Mouse (Mus musculus) stomach, embryonic 16.5 days (tissue): Measurements from ENCODE around the gene Cpn1. TPM values are rescaled to one million over a fixed set of nuclear protein-coding genes. Genes with fewer than 3 reads are reported as not detected.

Source experiments
- ATAC-seq: fragments of 200-750 bp; cut with Nextera tagmentation; 2 replicates; pipeline ENCODE4 v1.8.0; 2017; ENCODE audit warnings: moderate number of reproducible peaks, moderate TSS enrichment; ENCODE audit not compliant: insufficient read depth, low FRiP score
- H3K27ac ChIP-seq: fragments of 300-500 bp; sonication (generic); 2 replicates; pipeline ENCODE4 v1.5.1; 2014; ENCODE audit warnings: low read length
- H3K27me3 ChIP-seq: fragments of 300-500 bp; sonication (generic); 2 replicates; pipeline ENCODE4 v1.6.1; 2014; ENCODE audit warnings: low read length, control low read depth, mixed read lengths; ENCODE audit not compliant: control insufficient read depth, insufficient read depth
- H3K36me3 ChIP-seq: fragments of 300-500 bp; sonication (generic); 2 replicates; pipeline ENCODE4 v1.6.1; 2014; ENCODE audit warnings: low read length; ENCODE audit not compliant: control insufficient read depth, insufficient read depth
- H3K4me1 ChIP-seq: fragments of 300-500 bp; sonication (generic); 2 replicates; pipeline ENCODE4 v1.6.1; 2014; ENCODE audit warnings: low read length, control low read depth, mixed read lengths; ENCODE audit not compliant: control insufficient read depth, insufficient read depth
- H3K4me2 ChIP-seq: fragments of 300-500 bp; sonication (generic); 2 replicates; pipeline ENCODE4 v1.6.1; 2014; ENCODE audit warnings: low read depth, low read length, mixed read lengths
- H3K4me3 ChIP-seq: fragments of 300-500 bp; sonication (generic); replicated peaks from 2 replicates; pipeline ENCODE4 v1.5.1; 2014; ENCODE audit warnings: mild to moderate bottlenecking, low read length
- H3K9ac ChIP-seq: fragments of 300-500 bp; sonication (generic); 2 replicates; pipeline ENCODE4 v1.6.1; 2014; ENCODE audit warnings: low read length
- H3K9me3 ChIP-seq: fragments of 300-500 bp; sonication (generic); replicated peaks from 2 replicates; pipeline ENCODE4 v1.6.1; 2016; ENCODE audit warnings: low read length, control low read depth; ENCODE audit not compliant: control insufficient read depth
- WGBS: fragments of 180-500 bp; shearing (Covaris S2); extraction: QIAGEN DNeasy Blood & Tissue Kit; methylation state at CpG from one replicate; pipeline ENCODE4 v1.1.7; 2014; 5-methylcytosine and 5-hydroxymethylcytosine counted together
- polyA plus RNA-seq: library from polyadenylated mRNA; unstranded; fragments of >200 nt; fragmentation: Nextera tagmentation; extraction: Ambion mirVana; gene quantifications from 2 replicates; pipeline ENCODE4 v1.2.1, GENCODE M21; 2015

Gene Cpn1
- polyA plus RNA-seq, 1 experiment from 2014 or later = 56.6 TPM

DNA sequence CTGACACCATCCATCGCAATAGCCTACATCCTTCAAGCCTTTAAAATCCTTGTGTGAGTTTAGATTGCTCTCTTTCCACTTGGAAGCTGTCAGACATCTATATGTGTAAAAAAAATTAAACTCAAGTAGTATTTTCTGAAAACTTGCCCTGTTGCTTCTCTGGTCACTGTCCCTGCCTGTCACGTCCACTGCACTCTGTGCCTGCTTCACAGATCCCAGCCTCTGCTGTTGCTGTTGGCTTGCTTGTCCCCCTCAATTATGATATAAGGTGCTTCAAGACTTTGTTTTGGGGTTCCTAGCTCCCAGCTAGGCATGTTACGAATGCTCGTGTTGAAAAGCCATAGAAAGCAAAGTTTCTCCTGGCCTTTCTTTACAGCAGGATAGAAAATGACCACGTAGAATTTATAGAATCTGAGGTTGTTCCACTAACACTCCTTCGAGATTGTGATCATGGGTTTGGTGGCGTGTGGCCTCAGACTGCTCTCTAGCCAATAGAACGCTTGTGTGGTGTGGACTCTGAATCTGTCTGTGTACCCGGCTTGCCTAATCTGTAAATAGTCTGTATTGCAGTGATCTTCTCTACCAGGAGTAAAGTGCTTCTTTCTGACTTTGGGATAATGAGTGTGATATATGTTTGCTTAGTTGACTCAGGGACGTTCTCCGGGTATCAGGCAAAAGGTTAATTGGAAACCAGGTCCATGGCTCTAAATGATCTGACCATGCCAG lies 12.6 kb upstream of the Cpn1 start:
- 71% methylated on average over 11 of the region's 11 CpGs for WGBS
- no peak for ATAC-seq
- Histone ChIP-seq H3K4me2 (no peak overlapping the region), H3K27ac (no peak overlapping the region), H3K27me3 (no peaks in the 10 kb centered on the region), H3K9ac (no peak overlapping the region), H3K36me3 (no peaks in the 10 kb centered on the region), H3K4me3 (no peak overlapping the region), H3K4me1 (no peaks in the 10 kb centered on the region), H3K9me3 (no peaks in the 10 kb centered on the region)

DNA sequence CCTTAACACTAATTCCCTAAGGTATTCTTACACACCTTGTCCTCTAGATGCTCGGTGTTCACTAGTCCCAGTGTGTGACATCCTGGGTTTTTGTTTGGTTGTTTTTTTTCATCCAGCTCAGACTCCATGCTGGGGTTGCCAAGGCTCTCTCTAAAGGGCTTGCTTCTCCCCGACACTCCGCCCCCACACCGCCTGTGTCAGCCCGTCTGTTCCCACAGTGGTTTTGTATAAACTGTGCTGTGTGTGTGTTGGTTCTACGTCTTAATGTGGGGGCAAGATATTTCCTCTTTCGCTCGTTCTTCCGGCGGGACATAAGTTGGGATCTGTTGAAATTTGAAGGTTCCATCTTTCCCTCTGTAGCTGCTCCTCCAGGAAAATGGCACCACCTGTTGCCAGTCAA lies 11.7 kb upstream of the Cpn1 start:
- no peaks in the 10 kb centered on the region for H3K27me3 ChIP-seq
- no peak overlapping the region for H3K4me3 ChIP-seq
- H3K36me3 ChIP-seq = no peaks in the 10 kb centered on the region
- no peak overlapping the region for H3K9ac ChIP-seq
- no peaks in the 10 kb centered on the region for H3K4me1 ChIP-seq
- no peak for ATAC-seq
- no peak overlapping the region for H3K4me2 ChIP-seq
- no peaks in the 10 kb centered on the region for H3K9me3 ChIP-seq
- 75% methylated on average over 10 of the region's 10 CpGs for WGBS
- H3K27ac ChIP-seq = no peak overlapping the region

DNA sequence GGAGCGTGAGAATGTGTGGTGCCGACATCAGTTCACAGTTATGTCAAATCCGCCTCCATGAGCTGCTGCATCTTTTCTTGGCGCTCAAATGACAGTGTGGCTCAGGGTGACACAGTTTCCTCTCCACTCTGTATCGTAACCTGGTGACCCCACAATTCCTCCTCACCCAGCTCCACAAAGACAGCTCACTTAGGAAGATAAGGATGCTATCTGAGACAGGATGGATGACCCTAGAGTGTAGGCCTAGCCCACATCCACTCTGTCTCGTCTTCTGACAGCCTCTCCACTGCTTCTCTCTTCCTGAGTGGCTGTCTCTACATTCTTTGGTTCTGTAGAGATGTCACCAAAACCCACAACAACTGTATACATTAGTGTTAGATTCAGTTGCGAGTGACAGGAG lies 9.1 kb upstream of the Cpn1 start:
- no peak overlapping the region for H3K27ac ChIP-seq
- no peak for ATAC-seq
- no peak overlapping the region for H3K9ac ChIP-seq
- no peaks in the 10 kb centered on the region for H3K9me3 ChIP-seq
- WGBS = 61% methylated on average over 7 of the region's 7 CpGs
- H3K4me2 ChIP-seq = no peak overlapping the region
- no peaks in the 10 kb centered on the region for H3K27me3 ChIP-seq
- H3K4me3 ChIP-seq = no peak overlapping the region
- no peaks in the 10 kb centered on the region for H3K36me3 ChIP-seq
- H3K4me1 ChIP-seq = no peaks in the 10 kb centered on the region

DNA sequence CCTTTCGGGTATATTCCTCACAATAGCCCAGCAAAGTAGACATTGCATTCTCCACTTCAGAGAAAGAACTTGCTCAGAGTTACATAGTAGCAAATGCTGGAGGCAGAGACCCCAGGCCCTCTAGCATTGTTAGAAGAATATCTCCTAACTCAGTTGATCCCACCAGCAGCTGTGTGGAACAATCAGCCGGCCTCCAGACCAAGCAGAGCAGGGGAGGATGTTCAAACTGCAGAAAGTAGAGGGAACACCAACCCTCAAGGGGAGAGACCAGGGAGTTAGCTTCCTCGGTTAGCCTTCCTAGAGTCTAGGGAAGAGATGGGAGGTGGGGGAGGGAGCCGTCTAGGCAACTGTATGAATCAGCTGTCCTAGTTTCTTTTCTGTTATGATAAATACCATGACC lies 6.1 kb upstream of the Cpn1 start:
- no peak overlapping the region for H3K4me2 ChIP-seq
- H3K4me1 ChIP-seq = no peaks in the 10 kb centered on the region
- WGBS = 60% methylated on average over 4 of the region's 4 CpGs
- H3K36me3 ChIP-seq = no peaks in the 10 kb centered on the region
- no peak overlapping the region for H3K4me3 ChIP-seq
- ATAC-seq = no peak
- H3K9ac ChIP-seq = no peak overlapping the region
- H3K27me3 ChIP-seq = no peaks in the 10 kb centered on the region
- H3K27ac ChIP-seq = no peak overlapping the region
- H3K9me3 ChIP-seq = no peaks in the 10 kb centered on the region

DNA sequence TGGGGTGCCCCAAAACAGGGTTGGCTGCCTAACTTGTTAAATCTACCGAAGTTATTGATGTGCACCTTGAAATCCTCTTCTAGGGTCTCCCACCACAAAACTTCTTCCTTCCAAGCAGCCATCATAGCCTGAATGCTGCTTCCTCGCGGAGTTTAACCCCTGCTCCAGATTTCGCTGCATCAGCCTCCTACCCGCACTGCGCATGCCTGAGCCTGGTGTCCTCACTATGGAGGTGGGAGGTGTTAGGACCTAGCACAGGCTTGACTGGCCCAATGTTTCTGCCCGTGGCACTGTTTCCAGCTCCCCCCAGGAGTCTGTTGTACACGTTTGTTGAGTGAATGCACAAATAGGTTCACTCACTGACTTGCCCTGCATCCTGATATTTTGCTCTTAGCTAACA lies 4.0 kb upstream of the Cpn1 start:
- 79% methylated on average over 8 of the region's 8 CpGs for WGBS
- H3K4me3 ChIP-seq = no peak overlapping the region
- H3K27ac ChIP-seq = no peak overlapping the region
- no peak for ATAC-seq
- no peaks in the 10 kb centered on the region for H3K27me3 ChIP-seq
- H3K9ac ChIP-seq = no peak overlapping the region
- H3K4me1 ChIP-seq = 0 out of 2 replicates have a peak, but pooled peaks cover 2% of the 10 kb centered on the region
- no peaks in the 10 kb centered on the region for H3K36me3 ChIP-seq
- H3K4me2 ChIP-seq = no peak overlapping the region
- no peaks in the 10 kb centered on the region for H3K9me3 ChIP-seq

DNA sequence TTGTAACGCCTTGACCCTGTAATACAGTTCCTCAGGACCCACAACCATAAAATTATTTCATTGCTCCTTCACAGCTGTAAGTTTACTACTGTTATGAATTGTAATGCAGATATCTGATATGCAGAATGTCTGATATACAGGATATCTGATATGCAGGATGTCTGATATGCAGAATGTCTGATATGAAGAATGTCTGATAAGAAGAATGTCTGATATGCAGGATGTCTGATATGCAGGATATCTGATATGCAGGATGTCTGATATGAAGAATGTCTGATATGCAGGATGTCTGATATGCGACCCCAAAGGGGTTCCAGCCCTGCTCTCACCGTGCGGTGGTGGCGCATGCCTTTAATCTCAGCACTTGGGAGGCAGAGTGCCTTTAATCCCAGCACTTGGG lies 4.4 kb downstream of the Cpn1 start:
- Histone ChIP-seq H3K4me3 (no peak overlapping the region), H3K4me1 (0 out of 2 replicates have a peak, but pooled peaks cover 2% of the 10 kb centered on the region), H3K36me3 (no peaks in the 10 kb centered on the region), H3K4me2 (no peak overlapping the region), H3K9ac (no peak overlapping the region), H3K27me3 (no peaks in the 10 kb centered on the region), H3K9me3 (no peaks in the 10 kb centered on the region), H3K27ac (no peak overlapping the region)
- 81% methylated on average over 5 of the region's 5 CpGs for WGBS
- ATAC-seq = no peak

DNA sequence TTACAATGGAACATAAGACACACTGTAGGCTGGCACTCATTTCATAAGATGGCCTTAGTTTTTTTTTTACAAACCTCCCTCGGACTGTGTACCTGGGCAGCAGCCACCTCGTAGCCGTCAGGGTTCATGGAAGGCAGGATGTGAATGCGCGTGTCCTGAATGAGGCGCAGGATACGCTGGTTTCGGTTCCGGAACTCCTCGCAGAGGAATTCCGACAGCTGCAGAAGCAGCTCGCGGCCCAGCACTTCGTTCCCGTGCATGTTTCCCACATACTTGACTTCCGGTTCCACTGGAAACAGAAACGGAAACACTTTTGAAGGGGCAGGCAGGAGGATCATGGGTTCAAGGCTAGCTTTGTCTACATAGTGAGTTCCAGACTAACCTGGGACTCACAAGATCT lies 5.6 kb downstream of the Cpn1 start:
- WGBS = 93% methylated on average over 17 of the region's 17 CpGs
- Histone ChIP-seq H3K27me3 (no peaks in the 10 kb centered on the region), H3K9me3 (no peaks in the 10 kb centered on the region), H3K4me1 (no peaks in the 10 kb centered on the region), H3K36me3 (no peaks in the 10 kb centered on the region), H3K27ac (no peak overlapping the region), H3K4me3 (no peak overlapping the region), H3K9ac (no peak overlapping the region), H3K4me2 (no peak overlapping the region)
- ATAC-seq = no peak

DNA sequence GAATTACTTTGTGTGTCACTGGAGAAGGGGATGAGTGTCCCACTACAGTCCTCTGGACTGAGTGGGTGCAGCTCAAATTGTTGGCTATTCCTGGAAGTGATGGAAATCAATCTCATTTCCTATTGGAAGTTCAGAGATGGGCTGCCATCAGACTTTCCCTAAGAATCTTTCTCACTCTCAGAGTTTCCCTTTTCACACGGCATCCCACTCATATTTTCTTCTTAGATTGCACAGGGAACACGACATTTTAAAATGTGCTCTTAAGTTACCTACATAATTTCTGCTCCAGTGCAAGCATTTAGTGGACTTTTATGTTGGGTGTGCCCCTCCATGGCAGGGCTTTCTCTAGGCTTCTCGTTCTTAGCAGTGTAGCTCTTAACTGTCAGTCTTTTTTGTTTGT lies 8.6 kb downstream of the Cpn1 start:
- H3K4me1 ChIP-seq = no peaks in the 10 kb centered on the region
- WGBS = 70% methylated on average over 3 of the region's 3 CpGs
- no peak overlapping the region for H3K9ac ChIP-seq
- no peak for ATAC-seq
- H3K9me3 ChIP-seq = no peaks in the 10 kb centered on the region
- no peak overlapping the region for H3K4me2 ChIP-seq
- H3K4me3 ChIP-seq = no peak overlapping the region
- no peak overlapping the region for H3K27ac ChIP-seq
- no peaks in the 10 kb centered on the region for H3K36me3 ChIP-seq
- H3K27me3 ChIP-seq = no peaks in the 10 kb centered on the region

DNA sequence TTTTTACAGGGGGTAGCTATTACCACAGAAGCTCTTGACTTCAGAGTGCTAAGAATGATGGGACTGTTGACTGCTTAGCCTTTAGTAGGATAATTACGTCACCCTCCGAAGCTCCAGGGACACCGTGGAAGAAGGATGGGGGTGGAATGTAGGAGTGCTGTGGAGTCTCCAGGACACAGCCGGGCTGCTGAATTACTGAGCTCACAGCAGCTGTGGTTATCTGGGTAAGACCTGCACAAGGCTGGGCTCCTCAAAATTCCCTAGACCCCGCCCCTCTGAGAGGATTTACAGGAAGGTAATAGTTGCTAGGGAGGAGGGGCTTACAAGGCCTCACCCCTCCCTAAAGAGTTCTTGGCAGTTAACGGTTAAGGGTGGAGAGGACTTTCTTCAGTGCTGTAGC lies 9.7 kb downstream of the Cpn1 start:
- no peak overlapping the region for H3K4me3 ChIP-seq
- WGBS = 53% methylated on average over 6 of the region's 6 CpGs
- H3K27me3 ChIP-seq = no peaks in the 10 kb centered on the region
- no peak overlapping the region for H3K27ac ChIP-seq
- no peak overlapping the region for H3K4me2 ChIP-seq
- ATAC-seq = no peak
- no peaks in the 10 kb centered on the region for H3K4me1 ChIP-seq
- H3K9ac ChIP-seq = no peak overlapping the region
- no peaks in the 10 kb centered on the region for H3K36me3 ChIP-seq
- H3K9me3 ChIP-seq = no peaks in the 10 kb centered on the region
